Mouse (Mus musculus): ENCODE results near the gene Spata21.
A peak's percentile ranks its signal among the peaks of the same experiment; 100 is the strongest.

Gene Spata21

GRCm38 (mm10) chr4:141076761-141077506 lies 11.2 kb upstream of the Spata21 start:
- DNase-seq (ENCODE audit: low read depth, low spot score) = no peak

- DNase-seq (ENCODE audit: low read depth, low spot score) = peak; percentile 90
These were observed 10.2 kb upstream of the Spata21 start, which contains the start of gene Necap2 for GRCm38 (mm10) chr4:141077681-141078509. Gene Necap2, minus strand, starts transcription at chr4:141078357.

- no peak for DNase-seq (ENCODE audit: low read depth, low spot score)
These were observed 9.5 kb upstream of the Spata21 start for GRCm38 (mm10) chr4:141078510-141079137.

- DNase-seq (ENCODE audit: low read depth, low spot score) = no peak
These were observed 1.3 kb upstream of the Spata21 start for GRCm38 (mm10) chr4:141086862-141087261.

- DNase-seq (ENCODE audit: low read depth, low spot score) = no peak
These were observed 581 bp downstream of the Spata21 start for GRCm38 (mm10) chr4:141088714-141089113.

- DNase-seq (ENCODE audit: low read depth, low spot score) = no peak
These were observed 6.9 kb downstream of the Spata21 start for GRCm38 (mm10) chr4:141095016-141095415.

- no peak for DNase-seq (ENCODE audit: low read depth, low spot score)
These were observed 8.6 kb downstream of the Spata21 start for GRCm38 (mm10) chr4:141096710-141097109.

- no peak for DNase-seq (ENCODE audit: low read depth, low spot score)
These were observed 10.8 kb downstream of the Spata21 start for GRCm38 (mm10) chr4:141098935-141099334.

GRCm38 (mm10) chr4:141099956-141100355 lies 11.8 kb downstream of the Spata21 start:
- no peak for DNase-seq (ENCODE audit: low read depth, low spot score)

- no peak for DNase-seq (ENCODE audit: low read depth, low spot score)
These were observed 13.2 kb downstream of the Spata21 start for GRCm38 (mm10) chr4:141101291-141101690.

GRCm38 (mm10) chr4:141101855-141102254 lies 13.7 kb downstream of the Spata21 start:
- DNase-seq (ENCODE audit: low read depth, low spot score) = peak; percentile 50

- DNase-seq (ENCODE audit: low read depth, low spot score) = no peak
These were observed 18.5 kb downstream of the Spata21 start for GRCm38 (mm10) chr4:141106526-141107183.

GRCm38 (mm10) chr4:141108196-141108732 lies 20.1 kb downstream of the Spata21 start:
- no peak for DNase-seq (ENCODE audit: low read depth, low spot score)

GRCm38 (mm10) chr4:141113831-141114230 lies 25.7 kb downstream of the Spata21 start:
- DNase-seq (ENCODE audit: low read depth, low spot score) = no peak

- DNase-seq (ENCODE audit: low read depth, low spot score) = no peak
These were observed 26.4 kb downstream of the Spata21 start for GRCm38 (mm10) chr4:141114521-141114981.

GRCm38 (mm10) chr4:141115398-141115797 lies 27.3 kb downstream of the Spata21 start:
- DNase-seq (ENCODE audit: low read depth, low spot score) = no peak

- DNase-seq (ENCODE audit: low read depth, low spot score) = no peak
These were observed 30.6 kb downstream of the Spata21 start for GRCm38 (mm10) chr4:141118691-141119090.

- DNase-seq (ENCODE audit: low read depth, low spot score) = no peak
These were observed 32.6 kb downstream of the Spata21 start for GRCm38 (mm10) chr4:141120700-141121099.

GRCm38 (mm10) chr4:141122663-141123062 lies 34.5 kb downstream of the Spata21 start:
- no peak for DNase-seq (ENCODE audit: low read depth, low spot score)

GRCm38 (mm10) chr4:141123065-141123464 lies 34.9 kb downstream of the Spata21 start:
- no peak for DNase-seq (ENCODE audit: low read depth, low spot score)

- DNase-seq (ENCODE audit: low read depth, low spot score) = no peak
These were observed 41.1 kb downstream of the Spata21 start for GRCm38 (mm10) chr4:141129190-141129710.
